Mouse (Mus musculus) liver, adult 2 months (tissue): ENCODE measurements at regions not wholly inside any gene's neighbourhood (a gene's known extent, or its start where the extent isn't known, plus 50 kb on each side); places are given as distances from the start of the nearest gene placed in this dataset.

Experiments used
- CTCF ChIP-seq: fragments of 200-500 bp; IDR thresholded peaks from 2 replicates; pipeline ENCODE4 v1.5.1; 2011; ENCODE audit warnings: low read depth, low read length, control low read depth
- POLR2A ChIP-seq: fragments of 200-500 bp; IDR thresholded peaks from 2 replicates; pipeline ENCODE4 v1.6.1; 2011; ENCODE audit warnings: low read length, control low read depth; ENCODE audit not compliant: insufficient read depth; ENCODE audit errors: extremely low read depth

DNA sequence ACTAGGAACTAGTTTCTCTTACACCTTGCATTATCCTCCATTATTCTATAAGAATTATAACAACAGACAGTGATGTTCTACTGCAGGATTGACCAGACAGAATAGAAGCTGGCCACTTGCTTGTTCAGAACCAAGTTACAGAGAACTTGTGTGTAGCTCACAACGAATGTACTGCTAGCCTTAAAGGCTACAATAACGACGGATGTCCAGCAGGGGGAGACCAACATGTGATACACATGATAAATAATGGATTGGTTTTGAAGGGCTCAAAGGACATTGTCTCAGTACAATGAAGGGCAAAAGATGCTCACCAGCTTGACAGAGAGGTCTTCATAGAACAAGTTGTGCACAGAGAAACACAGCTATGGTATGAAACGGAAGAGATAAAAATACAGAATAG lies 493.9 kb upstream of the Syt1 start:
- no peak for TF ChIP-seq CTCF
- no peak for TF ChIP-seq POLR2A
